Mouse (Mus musculus) stomach, adult 2 months (tissue): Measurements from ENCODE around the gene Ccdc171. TPM values are rescaled to one million over a fixed set of nuclear protein-coding genes. Genes with fewer than 3 reads are reported as not detected.

ENCODE experiments used
- polyA plus RNA-seq: library from polyadenylated mRNA; depleted of rRNA; stranded (reverse); fragments of >200 nt; gene quantifications from 2 replicates; pipeline ENCODE4 v1.2.3, GENCODE M21; 2012; rRNA removed

Ccdc171 gene
- polyA plus RNA-seq: 0.08 and 0.30 TPM in 2 replicates

GRCm38 (mm10) chr4:83524843-83525689 is at the start of gene Ccdc171:
Ccdc171 (plus strand) TSS chr4:83525545.

DNA sequence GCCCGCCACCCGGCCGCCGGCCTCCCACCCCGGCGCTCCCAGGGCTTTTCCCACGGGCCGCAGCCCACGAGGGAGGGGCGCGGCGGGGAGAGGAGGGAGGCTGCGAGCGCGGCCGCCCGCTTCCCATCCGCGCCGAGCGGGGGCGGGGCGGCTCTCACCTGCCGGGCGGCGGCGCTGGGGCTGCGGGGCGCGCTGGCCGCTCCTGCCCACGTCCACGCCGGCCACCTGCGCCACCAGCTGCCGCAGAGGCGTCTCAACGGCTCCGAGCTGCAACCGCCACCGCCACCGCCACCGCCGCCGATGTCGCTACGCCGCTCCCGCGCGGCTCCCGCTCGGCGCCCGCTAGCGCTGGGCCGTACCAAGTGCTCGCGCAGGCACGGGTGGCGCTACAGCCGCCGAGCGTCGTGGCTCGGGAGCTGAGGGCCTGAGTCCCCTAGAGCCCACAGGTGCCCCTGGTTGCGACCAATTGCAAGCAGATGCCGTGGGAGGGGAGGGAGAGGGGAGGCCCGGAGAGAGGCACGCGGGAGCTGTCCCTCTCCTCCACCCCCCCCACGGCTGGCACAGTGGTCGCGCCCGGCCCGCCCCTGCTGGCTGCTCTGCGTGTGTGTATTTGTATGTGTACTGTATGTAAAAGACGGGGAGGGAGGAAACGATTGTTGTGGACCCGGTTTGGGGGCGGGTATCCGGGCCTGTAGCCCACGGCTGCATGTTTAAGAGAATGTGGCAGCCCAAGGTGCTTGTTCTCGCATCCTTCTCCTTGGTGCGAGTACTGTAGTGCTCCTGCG is 39.0 kb upstream of the Ccdc171 start, which contains the start of gene Psip1:
Psip1 (minus strand) TSS at position 343 of the 785 bp plus-strand sequence.

Other genes starting within 250 kb of the Ccdc171 start
- gene Ttc39b, start 201.3 kb upstream of the Ccdc171 start, polyA plus RNA-seq: 1.3 and 2.6 TPM in 2 replicates
- 5.3 and 8.6 TPM in 2 replicates for gene Snapc3, start 107.8 kb upstream of the Ccdc171 start, polyA plus RNA-seq
- gene Psip1, start 39.1 kb upstream of the Ccdc171 start, polyA plus RNA-seq: 3.4 and 6.3 TPM in 2 replicates